Mouse (Mus musculus): ENCODE measurements around the gene Stim2.

GRCm38 (mm10) chr5:54034680-54035079 lies 36.4 kb downstream of the Stim2 start:
- no peak for TF ChIP-seq ZNF384 (IDR thresholded peaks at IDR 0.05; ENCODE audit: low read depth, low read length)
- TF ChIP-seq CTCF (conservative IDR thresholded peaks at IDR 0.05 in 1 of 2, IDR thresholded peaks at IDR 0.05 in 1 of 2; ENCODE audit: low read depth in 2 of 2, low read length in 2 of 2): no peak

All from CH12.LX (cell line).